Mouse (Mus musculus) left cerebral cortex, adult 9 months (tissue): ENCODE results near the gene Adam23.
"Not testable (repeated sequence)": the region's sequence is repeated elsewhere in the genome, so short reads cannot be mapped to it uniquely, and the experiment has no call there.

ENCODE experiments used
- DNase-seq, 2 experiments: peaks; one replicate each; pipeline ENCODE4 v3.0.0; 2022; ENCODE audit warnings: low spot score in 2 of 2

Gene Adam23

GRCm38 (mm10) chr1:63576803-63577202 is 131.1 kb downstream of the Adam23 start:
- DNase-seq: no peak

GRCm38 (mm10) chr1:63579153-63579552 is 133.5 kb downstream of the Adam23 start:
- no peak for DNase-seq

GRCm38 (mm10) chr1:63586869-63587268 is 141.2 kb downstream of the Adam23 start:
- no peak for DNase-seq

GRCm38 (mm10) chr1:63603870-63604500 is 158.3 kb downstream of the Adam23 start:
- no peak for DNase-seq

- no peak for DNase-seq
Measured at GRCm38 (mm10) chr1:63609613-63610012, 163.9 kb downstream of the Adam23 start.

DNA sequence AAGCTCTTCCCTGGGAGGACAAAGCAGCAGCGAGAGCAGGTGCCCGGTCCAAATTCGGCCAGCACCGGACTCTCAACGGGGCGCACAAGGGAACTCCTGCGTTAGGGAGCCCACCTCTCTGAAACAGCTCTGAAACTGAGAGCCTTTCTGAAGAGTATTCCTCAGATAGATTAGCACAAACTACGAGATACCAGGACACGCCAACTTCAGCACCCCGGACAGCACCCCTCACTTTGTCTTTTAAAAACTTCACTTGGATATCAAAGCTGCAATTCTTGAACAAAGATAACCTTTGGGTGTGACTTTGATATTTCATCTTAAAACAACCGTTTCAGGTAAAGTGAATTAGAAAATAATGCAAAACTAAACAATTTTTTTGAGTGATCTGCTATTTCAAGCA is 168.9 kb downstream of the Adam23 start:
- DNase-seq: no peak

- no peak for DNase-seq
Measured at GRCm38 (mm10) chr1:63615668-63616067, 170.0 kb downstream of the Adam23 start, which contains the start of gene Gm39653. Gm39653 (plus strand) TSS chr1:63615968.

GRCm38 (mm10) chr1:63628211-63628610 is 182.5 kb downstream of the Adam23 start:
- DNase-seq: no peak

GRCm38 (mm10) chr1:63630390-63630789 is 184.7 kb downstream of the Adam23 start:
- not testable (repeated sequence) for DNase-seq

DNA sequence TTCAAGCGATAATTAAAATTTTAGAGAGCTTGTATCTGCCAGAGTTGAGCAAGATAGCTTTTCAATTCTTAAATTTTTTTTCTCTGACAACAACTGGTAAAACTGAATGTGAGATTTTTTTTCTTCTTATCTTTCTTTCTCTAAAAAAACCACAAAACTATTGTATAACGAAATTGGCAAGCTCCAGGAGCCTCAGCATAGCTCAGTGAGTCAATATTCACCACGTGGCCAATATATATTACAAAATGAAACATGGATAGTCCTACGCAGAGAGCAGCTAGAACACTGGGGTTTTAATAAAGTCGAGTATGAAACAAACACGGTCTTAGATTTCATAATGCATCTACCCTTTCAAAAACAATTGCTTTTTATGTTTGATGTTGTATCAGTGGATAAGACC is 194.2 kb downstream of the Adam23 start:
- DNase-seq: no peak
